Mouse (Mus musculus) bone marrow macrophage, adult 2 months (primary cell): ENCODE data around the gene Ecsit. TPM values are rescaled to one million over a fixed set of nuclear protein-coding genes. Genes with fewer than 3 reads are reported as not detected.
A peak's percentile ranks its signal among the peaks of the same experiment; 100 is the strongest.
"Not testable (repeated sequence)": the region's sequence is repeated elsewhere in the genome, so short reads cannot be mapped to it uniquely, and the experiment has no call there.

ENCODE experiments used
- H3K27ac ChIP-seq: 2 replicates; pipeline ENCODE4 v1.5.1; 2012; ENCODE audit warnings: low read depth, low read length; ENCODE audit not compliant: insufficient read depth
- H3K4me1 ChIP-seq: 2 replicates; pipeline ENCODE4 v1.6.1; 2012; ENCODE audit warnings: low read length; ENCODE audit not compliant: control insufficient read depth, insufficient read depth
- H3K4me3 ChIP-seq: 2 replicates; pipeline ENCODE4 v1.5.1; 2012; ENCODE audit warnings: mild to moderate bottlenecking, low read length, moderate library complexity; ENCODE audit not compliant: insufficient read depth
- CTCF ChIP-seq: IDR thresholded peaks from 2 replicates; pipeline ENCODE4 v1.5.1; 2012; ENCODE audit warnings: low read depth, mild to moderate bottlenecking, low read length, moderate library complexity
- POLR2A ChIP-seq: IDR thresholded peaks from 2 replicates; pipeline ENCODE4 v1.6.1; 2012; ENCODE audit warnings: mild to moderate bottlenecking, low read depth, low read length, borderline replicate concordance
- polyA plus RNA-seq: library from polyadenylated mRNA; stranded (reverse); fragments of >200 nt; gene quantifications from 2 replicates; pipeline ENCODE4 v1.2.4, GENCODE M21; 2012; ENCODE audit not compliant: missing spikeins, insufficient read depth, insufficient read length

Ecsit gene
- polyA plus RNA-seq, 1 experiment: 7.0 TPM

DNA sequence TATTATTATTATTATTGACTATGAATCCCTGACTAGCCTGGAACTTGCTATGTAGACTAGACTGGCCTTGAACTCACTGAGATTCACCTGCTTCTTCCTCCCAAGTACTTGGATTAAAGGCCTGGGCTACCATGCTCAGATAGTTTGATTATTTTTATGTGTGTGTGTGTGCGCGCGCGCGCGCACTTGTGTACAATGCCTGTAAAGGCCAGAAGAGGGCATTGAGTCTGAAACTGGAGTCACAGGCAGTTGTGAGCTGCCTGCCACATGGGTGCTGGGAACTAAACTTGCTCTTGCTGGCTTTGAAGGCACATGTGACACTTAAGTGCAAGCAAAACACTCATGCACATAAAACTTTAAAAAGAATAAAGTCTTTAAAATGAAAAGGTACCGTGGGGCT is 4.0 kb upstream of the Ecsit start:
- no peak for TF ChIP-seq CTCF
- no peak for TF ChIP-seq POLR2A
- no peak overlapping the region for H3K27ac ChIP-seq

DNA sequence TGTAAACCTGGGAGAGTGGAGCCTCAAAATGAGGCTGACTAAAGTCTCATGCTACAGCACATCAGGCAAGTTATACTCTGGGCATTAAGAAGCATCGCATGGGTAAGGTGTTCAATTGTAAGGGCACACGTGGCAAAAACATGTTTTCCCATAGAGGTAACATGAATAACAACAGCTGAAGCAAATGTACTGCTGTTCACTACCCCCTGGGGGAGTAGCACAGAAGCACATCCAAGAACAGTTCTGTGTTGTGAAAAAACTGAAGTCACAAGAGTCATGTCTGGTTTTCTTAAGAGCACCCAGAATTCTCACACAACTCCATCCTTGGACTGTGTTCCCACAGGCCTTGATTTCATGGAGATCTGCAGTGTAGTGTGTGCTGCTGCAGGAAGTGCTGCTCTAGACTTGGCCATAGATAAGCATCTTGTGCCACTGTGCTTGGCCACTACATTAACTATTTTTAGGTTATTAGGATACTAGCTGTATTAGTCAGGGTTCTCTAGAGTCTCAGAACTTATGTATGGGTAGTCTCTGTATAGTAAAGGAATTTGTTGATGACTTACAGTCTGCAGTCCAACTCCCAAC is 1.9 kb upstream of the Ecsit start:
- H3K4me1 ChIP-seq: peaks cover 4% of the 10 kb centered on the region; the same call in 1 of the 2 replicates
- no peak overlapping the region for H3K4me3 ChIP-seq
- no peak overlapping the region for H3K27ac ChIP-seq
- TF ChIP-seq POLR2A (no peak), CTCF (no peak)

More for the DNA sequence above, 4.0 kb upstream of the Ecsit start:
- Histone ChIP-seq H3K4me3 (no peak overlapping the region), H3K4me1 (peaks cover 4% of the 10 kb centered on the region; the same call in 1 of the 2 replicates)

DNA sequence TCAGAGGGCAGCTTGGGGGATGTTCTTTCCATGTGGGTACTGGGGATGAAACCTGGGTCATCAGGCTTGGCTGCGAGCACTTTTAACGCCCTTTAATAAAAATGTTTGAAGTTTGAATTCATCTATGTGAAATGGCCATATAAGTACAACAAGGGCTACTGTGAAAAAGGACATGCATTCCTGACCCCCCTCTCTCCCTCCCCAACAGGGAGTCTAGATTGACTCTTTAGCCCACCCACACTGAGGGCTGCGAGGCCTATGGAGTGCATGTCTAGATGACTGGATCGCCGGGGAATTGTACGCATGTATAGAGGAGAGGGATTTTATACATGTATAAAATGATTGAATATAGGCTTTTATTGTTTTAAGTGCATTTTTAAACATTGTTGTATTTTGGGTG is 774 bp upstream of the Ecsit start:
- Histone ChIP-seq H3K4me3 (peak overlapping the region; percentile 82), H3K4me1 (peaks cover 4% of the 10 kb centered on the region; the same call in 1 of the 2 replicates), H3K27ac (no peak overlapping the region)
- no peak for TF ChIP-seq CTCF
- no peak for TF ChIP-seq POLR2A

DNA sequence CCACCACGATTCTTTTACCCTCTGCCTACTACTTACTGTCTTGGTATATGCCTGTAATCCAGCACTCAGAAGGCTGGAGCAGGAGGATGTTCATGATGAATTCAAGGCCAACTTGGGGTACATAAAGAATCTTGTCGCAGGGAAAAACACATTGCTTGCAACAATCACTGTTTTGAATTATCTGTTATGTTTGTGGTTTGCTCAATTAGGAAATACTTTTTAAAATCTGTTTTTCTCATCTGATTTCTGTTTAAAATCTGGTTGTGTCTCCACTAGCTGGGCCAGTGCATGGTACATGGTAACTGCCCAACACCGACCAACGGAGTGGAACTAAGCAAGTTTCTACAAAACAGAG is 594 bp downstream of the Ecsit start:
- TF ChIP-seq POLR2A (no peak), CTCF (no peak)
- Histone ChIP-seq H3K4me1 (peaks cover 4% of the 10 kb centered on the region; the same call in 1 of the 2 replicates), H3K4me3 (peak overlapping the region; percentile 82), H3K27ac (no peak overlapping the region)

DNA sequence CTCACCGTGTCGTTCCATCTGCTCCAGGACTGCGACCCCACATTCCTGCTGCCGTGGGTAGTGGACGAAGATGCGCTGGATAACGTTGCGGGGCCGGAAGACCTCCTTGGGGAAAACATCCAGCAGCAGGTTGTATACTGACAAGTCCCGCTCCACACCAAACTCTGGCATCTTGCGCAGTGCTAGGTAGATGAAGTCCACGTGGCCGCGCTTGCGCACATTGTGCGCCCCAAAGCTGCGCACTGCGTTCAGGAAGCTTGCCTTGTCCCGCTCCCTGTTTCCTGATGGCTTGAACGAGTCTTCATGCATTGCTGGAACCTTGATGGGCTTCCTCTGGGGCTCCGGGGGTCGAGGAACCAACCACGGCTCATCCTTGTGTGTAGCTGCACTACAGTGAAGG is 9.0 kb downstream of the Ecsit start:
- Histone ChIP-seq H3K27ac (no peak overlapping the region), H3K4me3 (no peak overlapping the region), H3K4me1 (no peaks in the 10 kb centered on the region)
- TF ChIP-seq POLR2A (no peak), CTCF (no peak)

DNA sequence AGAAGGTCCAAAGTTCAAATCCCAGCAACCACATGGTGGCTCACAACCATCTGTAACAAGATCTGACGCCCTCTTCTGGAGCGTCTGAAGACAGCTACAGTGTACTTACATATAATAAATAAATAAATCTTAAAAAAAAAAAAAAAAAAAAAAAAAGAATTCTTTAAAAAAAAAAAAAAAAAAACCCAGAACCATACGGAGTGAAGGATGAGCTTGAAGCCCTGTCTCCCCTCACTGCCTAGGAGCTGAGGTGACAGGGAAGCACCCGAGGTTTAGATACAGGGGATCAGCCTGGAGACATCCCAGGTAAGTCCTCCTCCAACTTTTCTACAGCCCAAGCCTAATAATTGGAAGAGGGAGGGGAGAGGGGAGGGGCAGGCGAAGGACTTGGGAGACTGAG is 9.5 kb downstream of the Ecsit start:
- H3K27ac ChIP-seq, H3K4me1 ChIP-seq: not testable (repeated sequence)

DNA sequence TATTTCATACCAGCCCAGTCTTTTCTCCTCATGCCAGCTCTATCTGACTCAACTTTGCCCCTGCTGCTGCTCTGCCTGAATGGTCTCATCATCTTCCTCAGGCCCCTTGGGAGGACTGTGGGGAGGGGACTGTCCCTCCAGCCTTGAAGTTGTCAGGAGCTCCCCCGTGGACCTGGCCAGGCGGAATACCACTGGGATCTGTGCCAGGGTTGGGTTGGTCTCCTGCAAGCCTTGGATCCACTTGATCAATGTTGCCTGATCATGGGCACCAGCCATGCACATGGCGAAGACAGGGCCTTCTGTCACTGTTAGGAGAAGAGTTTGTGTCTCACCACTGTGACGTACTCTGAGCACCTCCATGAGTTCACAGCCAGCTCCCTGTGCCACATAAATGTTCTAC is 13.0 kb downstream of the Ecsit start:
- Histone ChIP-seq H3K4me3 (no peak overlapping the region), H3K4me1 (no peaks in the 10 kb centered on the region; the same call in 1 of the 2 replicates), H3K27ac (no peak overlapping the region)
- TF ChIP-seq CTCF (no peak), POLR2A (no peak)

More for the DNA sequence above, 9.5 kb downstream of the Ecsit start:
- H3K4me3 ChIP-seq: not testable (repeated sequence)

DNA sequence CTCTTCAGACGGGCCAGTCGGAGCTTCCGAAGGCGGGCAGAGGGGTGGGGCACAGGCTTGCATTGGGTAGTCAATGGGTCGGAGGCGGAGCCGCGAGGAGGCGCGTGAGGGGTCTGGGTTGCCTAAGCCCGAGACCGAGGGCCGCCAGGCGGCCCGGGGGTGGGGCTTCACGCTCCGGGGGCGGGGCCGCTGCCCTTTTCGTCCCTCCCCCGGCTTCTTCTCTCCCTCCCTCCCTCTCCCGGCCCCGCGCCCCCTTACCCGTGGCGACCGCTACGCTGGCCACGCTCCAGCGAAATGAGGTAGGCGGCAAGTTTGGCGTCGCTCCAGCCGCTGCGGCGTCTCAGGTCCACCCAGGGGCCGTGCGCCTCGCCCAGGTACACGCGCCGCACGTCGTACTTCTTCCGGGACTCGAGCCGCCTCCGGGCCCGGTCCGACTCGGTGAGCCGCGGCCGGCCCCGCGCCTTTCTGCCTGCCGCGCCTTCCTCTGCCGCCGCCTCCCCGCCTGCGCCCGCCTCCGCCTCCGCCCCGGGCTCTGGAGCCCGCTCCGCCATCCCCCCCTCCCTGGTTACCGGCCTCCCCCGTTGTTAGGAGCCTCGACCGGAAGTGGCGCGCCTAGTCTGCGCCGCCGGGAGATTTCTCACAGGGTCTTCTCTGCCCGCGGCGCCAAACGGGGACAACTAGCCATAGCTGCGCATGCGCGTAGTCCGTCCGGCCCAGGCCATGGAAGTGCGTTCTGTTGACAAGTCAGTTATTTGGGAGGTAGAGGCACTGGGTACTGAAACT is 14.3 kb downstream of the Ecsit start, which contains the start of the genes Gm49318 and Zfp653:
TSS of gene Gm49318 (minus strand) at position 469 of the 783 bp plus-strand sequence.
TSS of gene Zfp653 (minus strand) at position 586 of the 783 bp plus-strand sequence.
- Histone ChIP-seq H3K27ac (peak within 1 kb of the TSS; percentile 68), H3K4me3 (peak within 1 kb of the TSS; percentile 85), H3K4me1 (no peaks in the 10 kb centered on the region; the same call in 1 of the 2 replicates)
- TF ChIP-seq CTCF (no peak), POLR2A (no peak)

DNA sequence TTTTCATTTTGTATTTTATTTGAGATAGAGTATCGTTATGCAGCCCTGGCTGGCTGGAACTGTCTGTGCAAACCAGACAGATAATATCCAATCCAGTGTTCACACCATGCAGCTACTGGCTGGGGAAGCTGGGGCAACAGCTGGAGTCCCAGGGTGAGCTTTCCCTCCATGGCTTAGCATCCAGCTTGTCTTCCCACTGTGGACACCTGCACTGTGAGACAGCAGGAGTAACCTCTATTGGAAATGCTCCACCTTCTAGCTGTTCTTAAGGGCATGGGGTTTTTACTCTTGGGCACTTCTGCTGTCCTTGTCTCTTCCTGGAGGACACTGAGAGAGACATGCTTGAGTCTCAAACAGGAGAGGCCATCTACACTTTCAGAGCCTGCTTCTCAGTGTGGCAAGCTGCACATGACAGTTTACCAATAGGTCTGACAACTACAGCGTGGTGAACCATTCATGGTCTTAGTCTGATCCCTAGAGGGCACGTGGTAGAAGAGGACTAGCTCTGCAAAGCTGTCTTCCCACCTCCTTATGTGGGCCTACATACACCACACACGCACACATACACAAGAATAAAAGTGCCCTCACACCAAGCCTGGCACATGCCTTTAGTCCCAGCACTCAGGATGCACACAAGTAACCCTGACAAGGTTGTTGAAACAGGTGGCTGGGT is 15.2 kb downstream of the Ecsit start:
- no peaks in the 10 kb centered on the region; the same call in 1 of the 2 replicates for H3K4me1 ChIP-seq

DNA sequence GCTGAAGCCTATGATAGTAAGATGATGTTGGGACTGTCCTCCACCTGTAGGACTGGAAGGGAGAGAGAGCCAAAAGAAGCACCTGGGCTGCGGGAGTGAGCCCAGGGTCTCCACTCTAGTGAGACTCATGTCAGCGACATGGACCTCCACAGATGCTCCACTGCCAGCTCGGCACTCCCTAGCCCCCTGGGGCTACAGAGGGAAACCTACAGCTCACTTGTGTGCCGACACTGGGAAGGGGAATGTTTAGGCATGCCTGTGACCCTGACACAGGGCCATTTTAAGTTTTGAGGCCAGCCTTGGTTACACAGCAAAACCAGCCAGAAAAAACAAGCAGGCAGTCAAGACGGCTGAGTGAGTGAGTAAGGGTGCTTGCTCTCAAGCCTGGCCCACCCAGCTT is 18.0 kb downstream of the Ecsit start:
- TF ChIP-seq POLR2A (no peak), CTCF (no peak)
- no peak overlapping the region for H3K27ac ChIP-seq
- no peaks in the 10 kb centered on the region; the same call in 1 of the 2 replicates for H3K4me1 ChIP-seq
- no peak overlapping the region for H3K4me3 ChIP-seq

More for the DNA sequence above, 15.2 kb downstream of the Ecsit start:
- peak overlapping the region; percentile 55 for H3K4me3 ChIP-seq
- H3K27ac ChIP-seq: no peak overlapping the region
- TF ChIP-seq POLR2A (no peak), CTCF (no peak)
